Mouse (Mus musculus) neural tube, embryonic 14.5 days (tissue): ENCODE results near the gene Gm3448. TPM values are rescaled to one million over a fixed set of nuclear protein-coding genes. Genes with fewer than 3 reads are reported as not detected.
A peak's percentile ranks its signal among the peaks of the same experiment; 100 is the strongest.
"Not testable (repeated sequence)": the region's sequence is repeated elsewhere in the genome, so short reads cannot be mapped to it uniquely, and the experiment has no call there.

Experiments
- ATAC-seq: fragments of 200-750 bp; cut with Nextera tagmentation; 2 replicates; pipeline ENCODE4 v1.8.0; 2017; ENCODE audit warnings: low read depth, mild to moderate bottlenecking, moderate TSS enrichment, moderate library complexity
- H3K27ac ChIP-seq: fragments of 300-500 bp; sonication (generic); 2 replicates; pipeline ENCODE4 v1.5.1; 2014; ENCODE audit warnings: low read depth, mild to moderate bottlenecking, control low read depth, low read length, moderate library complexity, mixed read lengths
- H3K27me3 ChIP-seq: fragments of 300-500 bp; sonication (generic); 2 replicates; pipeline ENCODE4 v1.6.1; 2014; ENCODE audit warnings: low read length; ENCODE audit not compliant: control insufficient read depth, insufficient read depth
- H3K36me3 ChIP-seq: fragments of 300-500 bp; sonication (generic); 2 replicates; pipeline ENCODE4 v1.6.1; 2014; ENCODE audit warnings: low read length, mixed read lengths; ENCODE audit not compliant: control insufficient read depth, insufficient read depth
- H3K4me1 ChIP-seq: fragments of 300-500 bp; sonication (generic); 2 replicates; pipeline ENCODE4 v1.6.1; 2014; ENCODE audit warnings: low read length; ENCODE audit not compliant: control insufficient read depth, insufficient read depth
- H3K4me2 ChIP-seq: fragments of 300-500 bp; sonication (generic); 2 replicates; pipeline ENCODE4 v1.6.1; 2014; ENCODE audit warnings: mild to moderate bottlenecking, low read depth, low read length, control low read depth
- H3K4me3 ChIP-seq: fragments of 300-500 bp; sonication (generic); 2 replicates; pipeline ENCODE4 v1.5.1; 2014; ENCODE audit warnings: low read depth, low read length, control low read depth, mixed read lengths
- H3K9ac ChIP-seq: fragments of 300-500 bp; sonication (generic); replicated peaks from 2 replicates; pipeline ENCODE4 v1.6.1; 2014; ENCODE audit warnings: low read depth, mild to moderate bottlenecking, control low read depth, low read length, mixed read lengths
- H3K9me3 ChIP-seq: fragments of 300-500 bp; sonication (generic); 2 replicates; pipeline ENCODE4 v1.6.1; 2016; ENCODE audit warnings: low read length; ENCODE audit not compliant: control insufficient read depth
- WGBS: fragments of 180-500 bp; shearing (Covaris S2); extraction: QIAGEN DNeasy Blood & Tissue Kit; methylation state at CpG from one replicate; pipeline ENCODE4 v1.1.7; 2014; 5-methylcytosine and 5-hydroxymethylcytosine counted together
- polyA plus RNA-seq: library from polyadenylated mRNA; unstranded; fragments of >200 nt; fragmentation: Nextera tagmentation; extraction: Ambion mirVana; gene quantifications from 2 replicates; pipeline ENCODE4 v1.2.1, GENCODE M21; 2014

The Gm3448 gene
- polyA plus RNA-seq: 2.6 and 4.2 TPM in 2 replicates

GRCm38 (mm10) chr17:15041175-15041729 lies at the start of gene Gm3448, which contains the start of the genes Ermard and Tcte3:
TSS of gene Gm3448 (minus strand) at chr17:15041537.
TSS of gene Ermard (plus strand) at chr17:15041208.
TSS of gene Tcte3 (minus strand) at chr17:15041488.
- H3K4me1 ChIP-seq, H3K27me3 ChIP-seq, H3K27ac ChIP-seq, H3K9me3 ChIP-seq, H3K4me3 ChIP-seq, H3K36me3 ChIP-seq, H3K4me2 ChIP-seq, H3K9ac ChIP-seq: not testable (repeated sequence)
- no CpG with 5 or more reads among the region's 56 CpGs for WGBS
- peak; percentile 97 for ATAC-seq

- H3K4me2 ChIP-seq: peak overlapping the region; percentile 15
- WGBS: 5% methylated on average over 8 of the region's 8 CpGs
- H3K9me3 ChIP-seq: no peaks in the 10 kb centered on the region
- ATAC-seq: peak; percentile 82
- no peak overlapping the region for H3K4me3 ChIP-seq
- no peak overlapping the region; the same call in 1 of the 2 replicates for H3K9ac ChIP-seq
- no peaks in the 10 kb centered on the region for H3K27me3 ChIP-seq
- H3K4me1 ChIP-seq: peaks cover 12% of the 10 kb centered on the region; the same call in 1 of the 2 replicates
- H3K27ac ChIP-seq: peak overlapping the region; percentile 64
- H3K36me3 ChIP-seq: no peaks in the 10 kb centered on the region
Observed at GRCm38 (mm10) chr17:15088591-15089001, 47.3 kb upstream of the Gm3448 start.

DNA sequence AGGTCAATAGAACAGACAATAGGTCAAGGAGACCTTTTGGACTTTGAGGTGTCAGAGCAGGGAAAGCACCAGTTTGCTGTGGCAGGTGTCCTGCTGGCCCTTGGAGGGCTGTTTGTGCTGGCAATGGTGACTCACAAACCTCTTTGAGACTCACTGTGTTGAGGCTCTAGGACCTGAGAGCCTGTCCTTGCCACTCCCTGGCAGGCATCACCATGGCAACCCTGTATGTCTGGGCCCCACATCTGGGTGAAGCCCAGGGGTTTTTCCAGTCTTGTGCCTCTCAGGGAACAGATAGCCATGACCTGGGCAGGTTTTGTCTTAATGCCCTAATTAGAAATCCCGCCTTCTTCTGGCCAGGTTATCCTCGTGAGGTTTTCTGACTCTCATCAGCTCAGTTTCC lies 46.8 kb upstream of the Gm3448 start:
- WGBS: 28% methylated on average over 2 of the region's 2 CpGs
- Histone ChIP-seq H3K4me2 (peak overlapping the region; percentile 15), H3K9ac (no peak overlapping the region; the same call in 1 of the 2 replicates)

GRCm38 (mm10) chr17:15085006-15085405 lies 43.7 kb upstream of the Gm3448 start:
- no peak overlapping the region for H3K4me2 ChIP-seq
- H3K9me3 ChIP-seq: no peaks in the 10 kb centered on the region
- H3K9ac ChIP-seq: no peak overlapping the region
- no peak overlapping the region for H3K27ac ChIP-seq
- H3K36me3 ChIP-seq: no peaks in the 10 kb centered on the region
- no peak overlapping the region for H3K4me3 ChIP-seq
- 90% methylated on average over 1 of the region's 2 CpGs for WGBS
- no peaks in the 10 kb centered on the region for H3K27me3 ChIP-seq
- ATAC-seq: no peak
- peaks cover 12% of the 10 kb centered on the region; the same call in 1 of the 2 replicates for H3K4me1 ChIP-seq

More for the DNA sequence above, 46.8 kb upstream of the Gm3448 start:
- Histone ChIP-seq H3K36me3 (no peaks in the 10 kb centered on the region), H3K27ac (peak overlapping the region; percentile 64), H3K4me1 (peaks cover 12% of the 10 kb centered on the region; the same call in 1 of the 2 replicates), H3K27me3 (no peaks in the 10 kb centered on the region), H3K9me3 (no peaks in the 10 kb centered on the region), H3K4me3 (no peak overlapping the region)
- ATAC-seq: peak; percentile 62

DNA sequence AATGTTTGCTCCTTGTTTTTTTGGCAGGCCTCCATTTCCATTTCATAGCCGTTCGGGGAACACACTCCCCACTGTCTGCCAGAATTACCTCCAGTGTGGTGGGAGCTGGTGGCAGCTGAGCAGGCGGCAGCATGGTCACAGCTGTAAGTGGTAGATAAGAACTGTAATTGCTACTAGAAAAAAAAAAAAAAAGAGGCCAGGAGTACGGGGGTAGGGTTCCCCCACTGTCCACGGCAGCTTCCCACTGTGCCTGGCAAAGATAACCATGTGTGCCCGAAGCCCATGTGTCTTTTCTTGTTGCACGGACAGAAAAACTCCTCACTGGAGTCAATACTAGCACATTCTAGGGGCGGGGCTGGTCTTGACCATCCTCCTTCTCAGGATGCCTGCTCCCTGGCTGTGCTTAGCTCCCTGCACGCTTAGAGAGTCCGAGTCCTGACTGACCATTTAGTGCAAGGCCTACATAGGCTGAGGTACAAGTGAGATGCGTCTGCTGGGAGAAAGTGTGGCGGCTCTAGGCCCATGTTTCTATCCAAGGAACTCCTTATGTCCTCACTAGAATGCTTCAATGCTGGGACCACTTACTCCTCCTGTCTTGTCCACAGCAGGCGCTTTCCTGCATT lies 43.0 kb upstream of the Gm3448 start:
- Histone ChIP-seq H3K9me3 (no peaks in the 10 kb centered on the region), H3K9ac (no peak overlapping the region), H3K4me2 (no peak overlapping the region), H3K27ac (no peak overlapping the region), H3K4me3 (no peak overlapping the region), H3K27me3 (no peaks in the 10 kb centered on the region), H3K4me1 (peaks cover 12% of the 10 kb centered on the region; the same call in 1 of the 2 replicates), H3K36me3 (no peaks in the 10 kb centered on the region)
- WGBS: 64% methylated on average over 13 of the region's 13 CpGs
- no peak for ATAC-seq

DNA sequence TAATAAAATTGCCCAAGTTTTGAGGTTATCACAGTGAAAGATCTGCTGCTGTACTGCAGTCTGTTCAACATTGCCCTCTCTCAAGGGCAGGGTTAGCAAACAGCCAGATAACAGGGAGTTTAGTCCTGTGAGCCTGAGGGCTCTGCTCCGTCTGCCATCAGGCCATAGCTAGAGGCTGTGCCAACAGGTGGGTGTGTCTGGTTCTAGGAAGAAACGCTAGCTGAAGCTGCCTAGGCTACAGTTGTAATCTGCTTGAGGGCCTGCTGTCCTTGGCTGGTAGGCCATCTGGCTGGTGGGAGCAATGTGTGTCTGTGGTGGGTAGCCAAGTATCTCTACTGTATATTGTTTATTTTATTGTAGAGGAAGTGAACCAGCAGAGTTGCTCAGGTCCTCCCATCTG lies 36.2 kb upstream of the Gm3448 start:
- Histone ChIP-seq H3K4me3 (no peak overlapping the region), H3K4me1 (no peaks in the 10 kb centered on the region), H3K36me3 (no peaks in the 10 kb centered on the region), H3K9me3 (no peaks in the 10 kb centered on the region), H3K9ac (no peak overlapping the region), H3K4me2 (no peak overlapping the region), H3K27ac (no peak overlapping the region), H3K27me3 (no peaks in the 10 kb centered on the region)
- no peak for ATAC-seq
- WGBS: 46% methylated on average over 2 of the region's 2 CpGs

DNA sequence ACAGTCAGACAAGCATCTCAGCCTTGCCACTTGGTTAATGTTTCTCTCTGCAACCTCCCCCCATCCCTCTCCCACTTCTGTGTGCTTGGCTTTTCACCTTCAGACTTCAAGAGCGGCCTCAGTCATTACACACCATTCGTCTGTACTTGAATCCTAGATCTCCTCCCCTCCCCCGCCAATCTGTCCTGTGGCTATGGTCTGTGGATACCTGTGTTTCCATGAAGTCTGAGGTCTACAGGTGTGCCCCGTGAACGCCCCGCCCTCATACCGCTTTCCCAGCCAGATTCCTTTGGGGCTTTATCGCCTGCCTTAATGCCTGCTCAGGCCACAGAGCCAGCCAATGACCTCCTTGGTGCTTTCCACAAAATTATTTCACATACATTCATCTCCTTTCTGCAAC lies 33.7 kb upstream of the Gm3448 start:
- Histone ChIP-seq H3K36me3 (no peaks in the 10 kb centered on the region), H3K27ac (no peak overlapping the region), H3K4me1 (no peaks in the 10 kb centered on the region), H3K4me3 (no peak overlapping the region), H3K9me3 (no peaks in the 10 kb centered on the region), H3K4me2 (no peak overlapping the region), H3K27me3 (no peaks in the 10 kb centered on the region), H3K9ac (no peak overlapping the region)
- WGBS: 88% methylated on average over 8 of the region's 8 CpGs
- ATAC-seq: no peak

- H3K4me1 ChIP-seq: no peaks in the 10 kb centered on the region
- no peak overlapping the region for H3K4me3 ChIP-seq
- ATAC-seq: peak; percentile 78; the same call in 1 of the 2 replicates
- H3K36me3 ChIP-seq: no peaks in the 10 kb centered on the region
- H3K9me3 ChIP-seq: no peaks in the 10 kb centered on the region
- H3K27me3 ChIP-seq: no peaks in the 10 kb centered on the region
- H3K4me2 ChIP-seq: no peak overlapping the region
- 33% methylated on average over 2 of the region's 2 CpGs for WGBS
- no peak overlapping the region for H3K27ac ChIP-seq
- no peak overlapping the region for H3K9ac ChIP-seq
Observed at GRCm38 (mm10) chr17:15072211-15072610, 30.9 kb upstream of the Gm3448 start.

GRCm38 (mm10) chr17:15069124-15069523 lies 27.8 kb upstream of the Gm3448 start:
- Histone ChIP-seq H3K4me1 (no peaks in the 10 kb centered on the region; the same call in 1 of the 2 replicates), H3K9me3 (no peaks in the 10 kb centered on the region), H3K27me3 (no peaks in the 10 kb centered on the region), H3K36me3 (no peaks in the 10 kb centered on the region), H3K4me2 (no peak overlapping the region), H3K27ac (no peak overlapping the region), H3K9ac (no peak overlapping the region), H3K4me3 (no peak overlapping the region)
- WGBS: 63% methylated on average over 2 of the region's 2 CpGs
- no peak for ATAC-seq
